Mouse (Mus musculus) lung, postnatal 14 days (tissue): ENCODE results near the gene Tsks.

Experiments
- DNase-seq: peaks from one replicate; pipeline ENCODE4 v3.0.0; 2021

Gene Tsks

DNA sequence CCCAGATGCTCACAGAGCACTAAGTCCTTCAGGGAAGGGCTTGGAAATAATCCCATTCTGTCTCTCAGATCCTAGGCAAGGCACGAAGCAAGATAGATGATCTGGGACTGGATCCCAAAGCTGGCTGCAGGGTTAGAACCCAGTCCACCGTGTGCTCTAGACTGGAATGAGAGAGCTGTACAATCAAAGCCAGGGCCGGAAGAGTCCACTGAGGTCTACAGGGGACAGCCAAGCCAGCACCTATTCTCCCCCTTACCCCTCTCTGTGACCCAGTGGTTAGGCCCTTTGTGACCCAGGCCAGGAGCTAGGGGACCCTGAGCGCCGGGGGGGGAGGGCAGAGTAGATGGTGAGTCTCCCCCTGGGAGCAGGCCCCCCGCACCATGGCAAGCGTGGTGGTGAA, at the start of gene Tsks:
Gene Tsks, plus strand, starts transcription at position 301 of the 400 bp plus-strand sequence.
- DNase-seq, result no peak

DNA sequence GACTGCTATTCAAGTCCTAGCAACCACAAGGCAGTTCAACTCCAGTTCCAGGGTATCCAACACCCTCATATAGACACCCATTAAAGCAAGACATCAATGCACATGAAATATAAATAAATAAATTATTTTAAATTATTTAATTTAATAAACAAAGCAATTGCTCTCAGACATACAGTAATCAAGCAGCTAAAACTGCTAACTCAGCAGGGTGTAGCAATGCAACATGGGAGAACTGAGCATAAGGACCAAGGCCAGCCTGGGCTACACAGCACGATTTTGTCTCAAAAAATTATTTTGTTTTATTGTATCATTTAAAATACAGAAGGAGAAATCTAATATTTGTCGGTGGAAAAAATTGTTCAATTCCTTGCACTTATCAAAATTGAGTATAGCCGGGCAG, 48.8 kb upstream of the Tsks start:
- no peak for DNase-seq

DNA sequence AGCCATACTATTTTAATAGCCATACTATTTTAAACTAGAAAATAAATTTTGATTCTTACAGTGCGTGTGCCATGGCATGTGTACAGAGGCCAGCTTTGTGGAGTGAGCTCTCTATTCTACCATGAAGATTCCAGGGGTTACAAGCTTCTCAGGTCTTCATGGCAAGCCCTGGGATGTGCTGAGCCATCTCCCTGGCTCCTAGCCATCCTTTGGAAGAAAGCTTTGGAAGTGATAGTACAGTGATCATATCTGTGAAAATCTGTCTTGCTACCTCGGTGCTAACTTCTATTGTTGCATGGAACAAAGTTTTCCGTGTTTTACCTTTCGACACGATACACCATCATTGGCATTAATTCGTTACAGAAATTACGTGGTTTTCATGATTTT, 47.8 kb upstream of the Tsks start:
- DNase-seq, result no peak

DNA sequence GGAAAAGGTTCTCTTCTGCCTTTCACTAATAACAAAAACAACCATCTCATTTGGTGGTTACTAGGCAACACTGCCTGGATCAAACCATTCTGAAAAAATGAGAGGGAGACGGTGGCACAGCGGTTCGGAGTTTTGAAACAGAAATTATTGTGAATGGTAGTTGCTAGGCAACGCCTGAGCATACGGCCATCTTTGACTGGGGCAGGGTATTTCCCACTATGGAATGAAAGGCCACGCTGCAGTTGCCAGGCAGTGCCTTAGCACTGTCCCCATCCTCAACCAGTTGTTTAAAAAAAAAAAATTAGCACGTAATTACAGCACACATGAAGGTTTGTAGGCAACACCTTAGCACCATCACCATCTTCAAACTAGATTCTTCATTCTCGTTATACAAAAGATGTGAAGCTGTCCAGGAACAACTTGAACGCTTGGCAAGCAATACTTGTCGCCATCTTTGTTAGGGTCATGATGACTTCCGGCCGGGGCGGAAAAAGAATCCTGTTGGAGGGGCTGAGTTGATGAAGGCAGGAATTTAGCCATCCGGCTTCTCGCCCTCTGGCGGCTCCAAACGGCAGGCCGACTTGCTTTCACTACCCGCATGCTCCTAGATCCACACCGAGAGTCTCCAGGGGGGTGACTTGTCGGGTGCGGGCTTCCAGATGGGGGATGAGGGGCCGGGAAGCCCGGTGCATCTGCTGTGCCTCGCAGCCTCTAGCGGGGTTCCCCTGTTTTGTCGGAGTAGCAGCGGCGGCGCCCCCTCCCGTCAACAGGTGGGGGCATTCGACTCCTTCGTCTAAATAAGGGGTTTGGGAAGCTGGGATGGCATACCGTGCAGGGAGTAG, 47.2 kb upstream of the Tsks start, which contains the start of gene Fuz:
Gene Fuz, plus strand, starts transcription at position 487 of the 842 bp plus-strand sequence.
- peak; percentile 92 for DNase-seq

DNA sequence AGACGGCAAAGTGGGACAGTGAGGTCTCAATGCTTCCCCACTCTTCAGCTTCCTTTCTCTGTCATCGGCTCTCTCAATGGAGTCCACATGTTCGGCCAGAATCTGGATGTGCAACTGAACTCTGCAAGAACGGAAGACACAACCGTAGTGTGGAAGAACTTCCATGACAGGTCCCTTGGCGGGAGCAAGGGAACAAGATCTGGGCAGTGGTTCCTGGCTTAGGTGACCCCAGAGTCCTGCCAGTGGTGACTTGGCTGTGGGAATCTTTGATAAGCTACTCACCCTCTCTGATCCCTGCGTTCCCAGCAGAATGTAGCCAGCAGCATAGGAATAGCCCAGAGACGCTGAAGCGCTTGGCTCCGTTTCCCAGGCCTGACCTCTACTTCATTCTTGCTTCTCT, 46.5 kb upstream of the Tsks start:
- DNase-seq, result no peak

DNA sequence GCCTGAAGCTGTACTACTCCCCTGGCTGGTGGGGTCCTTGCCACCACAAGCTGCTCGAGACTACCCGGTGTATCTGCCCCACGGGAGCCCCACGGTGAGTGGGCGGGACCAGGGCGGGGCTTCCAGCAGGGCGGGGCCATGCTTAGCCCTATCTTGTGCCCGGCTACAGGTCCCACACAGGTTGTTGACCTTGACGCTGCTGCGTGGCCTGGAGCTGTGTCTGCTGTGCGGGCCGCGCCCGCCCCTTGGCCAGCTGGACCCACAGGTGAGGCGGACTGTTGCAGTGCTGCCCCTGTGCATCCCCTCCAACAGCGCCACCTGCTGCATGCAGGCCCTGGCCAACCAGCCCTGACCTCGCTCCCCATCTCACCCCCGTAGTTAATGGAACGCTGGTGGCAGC, 44.4 kb upstream of the Tsks start:
- no peak for DNase-seq

DNA sequence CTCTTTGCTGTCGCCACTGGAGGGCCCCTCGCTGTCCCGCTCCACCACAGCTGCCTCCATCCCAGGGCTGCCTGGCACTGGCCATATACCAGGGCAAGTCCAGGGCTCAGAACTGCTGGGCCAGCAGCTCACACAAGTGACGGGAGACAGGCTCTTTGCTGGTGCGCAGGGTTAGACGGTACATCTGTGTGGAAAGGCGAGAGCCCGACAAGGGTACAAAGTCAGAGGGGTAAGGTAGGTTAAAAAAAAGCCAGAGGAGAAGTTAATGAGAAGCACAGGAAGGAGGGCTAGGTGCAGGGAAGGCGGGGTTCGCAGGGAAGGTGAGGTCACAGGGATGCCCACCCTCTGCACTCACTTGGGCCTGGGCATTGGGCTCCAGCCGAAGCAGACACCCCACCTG, 42.4 kb upstream of the Tsks start:
- no peak for DNase-seq

DNA sequence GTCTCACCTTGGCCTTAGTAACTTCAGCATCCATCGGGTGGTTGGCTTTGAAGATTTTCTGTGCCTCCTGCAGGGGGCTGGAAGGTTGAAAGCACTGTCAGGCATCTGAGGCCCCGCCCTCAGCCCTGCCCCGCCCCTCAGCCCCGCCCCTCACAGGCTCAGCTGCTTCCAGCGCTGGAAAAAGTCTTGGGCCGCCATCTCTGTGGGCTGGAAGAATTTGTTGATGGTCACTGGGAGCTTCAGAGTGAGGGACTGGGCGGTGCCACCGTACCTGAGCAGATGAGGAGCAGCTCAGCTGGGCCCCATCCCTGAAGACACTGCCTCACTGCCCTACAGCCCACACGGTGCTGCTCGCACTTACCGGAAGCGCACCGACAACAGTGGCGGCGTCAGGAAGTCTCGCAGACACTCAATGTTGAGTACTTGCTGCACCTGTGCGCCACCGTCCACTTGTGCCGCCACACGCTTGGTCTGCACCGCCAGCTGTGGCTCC, 41.7 kb upstream of the Tsks start:
- peak; percentile 35 for DNase-seq

DNA sequence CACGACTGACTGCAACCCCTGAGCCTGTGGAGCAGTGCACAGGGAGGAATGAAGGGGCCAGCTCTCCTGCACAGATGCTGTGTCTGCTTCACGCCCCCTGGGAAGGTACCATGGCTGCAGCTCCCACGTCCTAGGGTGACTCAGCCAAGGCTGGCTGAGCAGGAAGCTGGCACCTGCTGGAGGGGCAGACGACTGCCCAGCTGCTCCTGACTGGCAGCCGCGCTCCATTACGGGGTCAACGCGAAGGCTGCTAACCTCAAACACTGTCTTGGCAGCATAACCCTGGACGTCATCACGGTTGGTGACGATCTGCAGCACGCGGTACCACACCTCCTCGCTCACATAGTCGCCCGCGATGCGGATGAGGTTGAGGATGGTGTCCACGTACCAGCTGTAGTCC, 37.6 kb upstream of the Tsks start:
- DNase-seq, result no peak

DNA sequence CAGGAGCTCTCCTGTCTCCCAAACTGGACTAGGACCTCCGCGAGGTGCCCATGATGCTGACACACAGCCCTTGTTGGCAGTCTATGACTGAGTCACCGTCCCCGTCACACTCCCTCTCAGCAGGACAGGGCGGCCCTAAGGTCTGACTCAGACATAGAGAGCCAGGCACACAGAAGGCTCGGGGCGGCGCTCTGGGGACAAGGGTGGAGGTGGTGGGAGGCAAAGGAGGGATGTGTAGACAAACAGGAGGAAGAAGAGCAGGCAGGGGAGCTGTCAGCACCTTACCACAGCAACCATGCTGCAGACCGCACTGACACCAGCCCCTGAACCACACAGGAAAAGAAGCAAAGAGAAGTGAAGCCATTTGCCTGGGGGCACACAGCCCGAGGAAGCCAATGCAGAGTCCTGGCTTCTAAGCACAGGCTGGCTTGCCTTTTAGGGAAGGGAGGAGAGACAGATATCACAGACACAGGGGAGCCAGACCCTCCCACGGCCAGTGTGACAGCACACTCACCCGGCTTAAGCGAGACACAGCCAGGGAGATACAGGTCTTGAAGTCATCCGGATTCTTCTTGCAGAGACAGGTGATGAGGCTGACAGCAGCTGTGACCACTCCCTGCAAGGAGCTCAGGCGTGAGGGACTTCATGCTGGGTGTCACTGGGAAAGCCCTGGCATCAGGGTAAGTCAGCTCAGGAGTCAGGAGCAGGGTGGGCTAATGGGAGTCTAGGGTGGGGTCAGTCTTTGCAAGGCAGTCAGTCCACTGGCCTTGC, 34.1 kb upstream of the Tsks start:
- DNase-seq, result no peak

DNA sequence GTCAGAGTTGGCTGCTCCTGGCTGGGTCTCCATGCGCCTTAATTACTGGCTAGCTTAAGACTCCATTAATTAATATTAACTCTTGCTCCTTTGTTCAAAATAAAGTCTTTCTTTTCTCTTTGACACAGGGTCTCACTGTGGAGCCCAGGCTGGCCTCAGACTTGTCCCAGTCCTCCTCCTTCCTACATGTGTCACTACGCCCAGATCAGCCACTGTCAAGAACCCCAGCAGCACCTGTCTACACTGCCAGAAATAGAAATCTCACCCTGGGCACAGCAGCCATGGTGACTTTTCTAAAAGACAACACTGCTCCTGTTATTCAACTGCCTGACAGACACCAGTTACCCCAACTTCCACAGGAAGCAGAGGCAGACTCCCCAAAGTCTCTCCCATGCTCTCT, 28.6 kb upstream of the Tsks start:
- DNase-seq, result no peak

DNA sequence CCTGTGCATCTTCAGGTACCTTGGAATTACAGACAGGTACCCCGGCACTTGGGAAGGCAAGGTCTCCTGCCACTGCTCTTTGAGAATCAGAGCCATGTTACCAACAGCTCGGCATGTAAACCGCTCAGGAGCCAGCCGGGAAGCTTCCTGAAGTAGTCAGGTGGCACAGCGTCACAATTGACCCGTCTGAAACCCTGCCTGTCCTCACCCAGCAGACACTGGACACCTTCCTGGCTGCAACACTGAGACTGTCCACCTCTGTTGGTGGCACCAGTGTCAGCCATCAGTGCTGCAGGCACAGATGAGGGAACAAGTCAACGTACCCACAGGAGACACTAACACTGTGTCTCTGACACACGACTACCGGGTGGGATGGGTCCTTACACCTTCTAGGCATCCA, 27.7 kb upstream of the Tsks start:
- no peak for DNase-seq

DNA sequence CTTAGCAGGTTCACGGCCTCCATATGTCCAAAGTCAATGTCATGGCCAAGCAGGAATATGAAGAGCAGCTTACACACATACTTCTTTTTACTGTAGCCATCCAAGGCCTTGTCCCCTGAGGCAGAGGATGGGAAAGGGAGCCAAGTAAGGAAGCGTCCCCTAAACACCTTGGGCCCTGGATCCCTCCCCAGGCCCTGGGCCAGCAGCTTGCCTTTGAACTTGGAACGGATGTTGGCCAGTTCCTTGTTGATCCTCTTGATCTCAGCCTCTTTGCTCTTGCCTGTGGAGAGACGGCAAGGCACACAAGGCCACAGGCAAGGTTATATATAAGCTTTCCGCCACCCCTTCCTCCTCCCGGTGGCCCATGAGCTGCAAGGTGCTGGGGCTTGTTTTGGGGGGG, 26.8 kb upstream of the Tsks start:
- DNase-seq, result no peak

DNA sequence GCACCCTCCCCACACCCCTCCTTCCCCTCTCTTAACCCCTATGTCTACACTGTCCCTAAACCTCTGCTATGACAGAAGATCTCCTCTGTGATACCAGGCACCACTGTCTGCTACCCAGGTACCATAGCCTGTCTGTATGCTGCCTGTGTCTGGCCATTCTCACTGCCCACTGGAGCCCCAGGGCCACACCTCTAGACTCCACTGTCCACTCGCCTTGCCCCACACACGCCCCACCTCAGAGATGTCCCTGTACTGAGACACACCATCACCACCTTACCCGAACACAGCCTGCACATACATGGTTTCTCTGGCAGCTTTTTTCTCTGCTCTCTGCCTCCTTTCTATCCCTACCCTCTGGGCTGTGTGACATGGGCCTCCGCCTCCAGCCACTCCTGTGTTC, 26.1 kb upstream of the Tsks start:
- no peak for DNase-seq

DNA sequence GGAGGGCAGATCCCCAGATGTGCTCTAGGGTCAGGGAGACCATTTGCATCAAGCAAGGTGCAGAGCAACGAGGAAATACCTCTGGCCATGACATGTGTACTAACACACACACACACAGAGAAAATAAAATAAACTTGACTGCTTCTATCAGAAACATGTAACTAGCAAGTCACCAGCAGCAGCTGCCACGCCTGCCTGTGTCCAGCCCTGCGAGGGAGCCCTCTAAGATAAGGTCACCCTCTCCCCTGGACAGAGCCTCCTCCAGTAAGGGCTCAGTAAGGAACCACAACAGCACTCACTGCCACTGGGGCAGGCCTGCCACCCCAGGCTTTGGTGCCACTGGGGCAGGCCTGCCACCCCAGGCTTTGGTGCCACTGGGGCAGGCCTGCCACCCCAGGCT, 24.8 kb upstream of the Tsks start:
- DNase-seq, result no peak

DNA sequence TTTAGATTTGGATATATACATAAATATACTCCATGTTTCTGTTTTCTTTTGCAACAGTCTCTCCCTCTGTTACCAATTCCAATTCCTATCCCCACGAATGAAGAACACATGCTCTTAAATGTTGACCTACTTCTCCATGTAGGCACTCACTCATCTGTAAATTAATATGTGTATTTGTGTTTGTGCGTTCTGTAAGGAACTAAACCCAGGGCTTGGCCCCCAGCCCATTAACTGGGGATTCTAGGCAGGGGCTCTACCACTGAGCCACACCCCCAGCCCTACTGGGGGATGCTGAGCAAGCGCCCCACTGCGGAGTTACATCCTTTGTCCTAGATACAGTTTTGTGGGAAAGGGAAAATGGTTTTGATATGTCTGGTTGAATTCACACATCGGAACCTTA, 23.9 kb upstream of the Tsks start:
- no peak for DNase-seq

DNA sequence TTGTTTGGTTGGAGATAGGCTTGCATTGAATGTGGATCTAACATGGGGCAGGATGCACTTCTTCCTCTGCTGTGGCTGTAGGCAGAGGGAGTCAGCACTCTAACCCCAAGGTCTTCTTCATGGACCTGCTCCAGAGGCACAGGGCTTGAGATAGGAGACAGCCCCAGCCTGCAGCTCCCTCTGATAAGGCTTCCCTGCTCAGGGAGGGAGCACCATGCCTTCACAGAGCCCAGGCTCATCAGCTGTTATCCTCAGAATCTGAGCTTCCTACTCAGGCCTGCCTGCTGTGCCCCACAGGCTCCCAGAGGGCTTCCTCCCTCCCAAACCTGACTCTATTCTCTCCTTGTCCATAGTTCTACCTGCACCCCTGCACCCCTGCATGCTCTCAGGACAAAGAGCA, 20.5 kb upstream of the Tsks start:
- DNase-seq, result no peak

DNA sequence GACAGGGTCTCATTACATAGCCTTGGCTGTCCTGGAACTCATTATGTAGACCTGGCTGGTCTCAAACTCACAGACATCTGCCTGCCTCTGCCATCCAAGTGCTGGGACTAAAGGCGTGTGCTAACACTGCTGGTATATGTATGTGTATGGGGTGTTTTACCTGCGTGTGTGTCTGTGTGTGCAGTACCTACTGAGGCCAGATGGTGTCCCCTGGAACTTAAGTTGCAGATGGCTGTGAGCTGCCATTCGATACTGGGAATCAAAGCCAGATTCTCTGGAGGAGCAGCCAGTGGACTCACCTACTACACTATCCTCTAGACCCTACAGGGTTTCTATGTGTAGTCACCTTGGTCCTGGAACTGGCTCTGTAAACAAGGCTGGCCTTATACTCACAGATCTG, 17.5 kb upstream of the Tsks start:
- DNase-seq, result peak; percentile 48

DNA sequence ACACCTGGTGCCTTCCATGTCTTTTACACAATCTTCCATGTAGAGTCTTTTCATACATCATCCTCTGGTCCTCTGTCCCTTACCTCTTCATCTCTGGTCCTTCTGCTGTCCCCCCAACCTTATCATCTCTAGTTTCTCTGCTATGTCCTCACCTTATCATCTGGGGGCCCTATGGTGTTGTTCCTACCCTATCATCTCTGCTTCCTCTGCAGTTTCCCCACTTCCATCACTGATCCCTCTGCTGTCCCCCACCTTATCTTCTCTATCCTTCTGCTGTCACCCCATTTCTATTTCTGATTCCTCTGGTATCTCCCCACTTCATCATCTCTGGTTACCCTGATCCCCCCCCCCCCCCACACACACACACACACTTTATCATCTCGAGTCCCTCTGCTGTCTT, 14.4 kb upstream of the Tsks start:
- no peak for DNase-seq

DNA sequence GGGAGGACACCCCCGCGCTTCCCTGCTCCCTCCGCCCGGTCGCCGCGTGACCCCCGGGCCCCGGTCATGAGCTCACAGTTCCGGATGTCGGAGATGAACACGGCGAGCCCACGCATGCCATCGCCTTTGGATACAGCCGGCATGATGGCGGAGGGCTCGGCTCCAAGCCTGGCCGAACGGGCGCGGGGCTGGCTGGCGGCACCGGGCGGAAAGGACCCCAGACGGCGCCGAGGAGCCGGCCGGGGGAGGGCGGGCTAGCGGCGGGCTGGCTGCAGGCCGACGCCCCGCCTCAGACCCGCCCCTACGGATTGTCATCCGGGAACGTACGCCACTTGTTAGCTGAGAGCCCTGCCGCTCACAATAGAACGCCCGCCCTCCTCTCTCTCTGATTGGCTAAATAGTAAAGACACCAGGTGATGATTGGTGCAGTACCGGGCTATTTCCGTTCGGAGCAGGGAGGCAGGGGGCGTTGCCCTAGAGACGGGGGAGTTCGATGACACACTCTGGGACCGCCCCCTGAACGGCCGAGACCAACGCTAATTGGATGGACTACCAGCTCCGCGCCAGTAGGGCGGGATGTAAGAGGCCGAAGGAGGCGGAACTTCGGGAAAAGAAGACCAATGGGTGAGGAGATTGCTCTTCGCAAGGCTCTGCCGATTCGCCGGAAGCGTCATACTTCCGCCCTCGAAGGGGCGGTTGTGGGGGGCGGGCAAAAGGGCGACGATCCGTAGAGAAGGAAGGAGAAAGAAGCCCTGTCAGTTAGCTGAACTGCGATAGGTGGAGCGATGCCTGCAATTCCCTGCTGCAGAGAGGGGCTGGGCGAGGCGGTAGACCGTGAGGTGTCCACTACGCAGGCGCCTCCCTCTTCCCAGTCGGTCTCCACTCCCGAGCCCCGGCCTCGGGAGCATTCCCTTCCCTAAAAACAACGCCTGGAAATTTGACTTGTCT, 13.5 kb upstream of the Tsks start, which contains the start of gene Ap2a1:
Gene Ap2a1, minus strand, starts transcription at position 293 of the 948 bp plus-strand sequence.
- DNase-seq, result peak; percentile 99

DNA sequence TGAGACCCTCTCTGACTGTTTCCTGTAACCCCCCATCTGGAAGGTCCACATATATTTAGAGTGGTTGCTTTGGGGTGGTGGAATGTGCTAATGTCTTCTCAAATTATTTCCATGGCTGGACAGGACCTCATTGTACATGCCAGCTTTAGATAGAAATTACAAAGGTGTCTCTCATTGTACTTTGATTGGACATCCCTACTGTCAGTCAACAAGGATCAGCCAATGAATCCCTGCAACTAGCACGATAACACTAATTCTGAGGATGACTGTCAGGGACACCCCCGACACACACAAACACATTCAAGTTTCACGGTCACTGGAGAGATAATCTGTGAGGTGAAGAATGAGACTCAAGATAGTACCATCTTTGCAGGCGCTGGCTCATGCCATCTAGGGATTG, 4.3 kb upstream of the Tsks start:
- no peak for DNase-seq

DNA sequence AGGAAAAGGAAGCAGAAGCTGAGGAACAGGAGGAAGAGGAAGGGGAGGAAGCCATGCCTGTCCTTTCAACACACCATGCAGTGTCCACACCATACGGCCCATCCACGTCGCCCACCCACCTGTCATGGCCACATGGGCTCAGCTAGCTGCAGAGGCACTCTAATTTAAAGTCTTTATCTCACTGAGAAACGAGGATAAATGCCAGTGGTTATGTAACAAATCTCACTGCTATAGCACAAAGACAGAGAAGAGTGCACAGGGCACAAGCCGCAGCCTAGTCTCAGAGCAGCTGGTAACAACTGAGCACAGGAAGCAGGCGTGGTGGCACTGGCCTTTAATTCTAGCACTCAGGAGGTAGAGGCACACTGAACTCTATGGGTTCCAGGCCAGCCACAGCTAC, 6.9 kb downstream of the Tsks start:
- DNase-seq, result no peak

DNA sequence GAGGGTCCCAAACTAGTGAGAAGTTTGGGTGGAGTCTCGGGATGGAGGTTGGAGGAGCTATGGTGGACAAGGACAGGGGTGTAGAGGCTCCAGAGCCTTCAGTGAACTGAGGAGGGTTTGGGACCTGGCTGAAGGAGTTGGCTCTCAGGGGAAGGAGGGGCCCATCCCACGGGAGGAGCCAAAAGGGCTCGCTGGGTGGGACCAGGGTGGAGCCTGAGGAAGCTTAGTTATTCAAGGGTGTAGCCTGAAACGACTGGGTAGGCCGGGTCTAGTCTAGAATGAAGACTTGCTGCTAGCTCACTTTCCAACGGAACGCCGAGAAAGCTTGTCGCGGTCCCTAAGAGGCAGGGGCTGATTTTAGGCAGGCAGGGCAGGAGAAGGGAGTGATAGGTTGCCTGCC, 9.0 kb downstream of the Tsks start:
- peak; percentile 81 for DNase-seq
